ENCODE assay signal across 35 mouse cellular contexts in the genomic region with DNA sequence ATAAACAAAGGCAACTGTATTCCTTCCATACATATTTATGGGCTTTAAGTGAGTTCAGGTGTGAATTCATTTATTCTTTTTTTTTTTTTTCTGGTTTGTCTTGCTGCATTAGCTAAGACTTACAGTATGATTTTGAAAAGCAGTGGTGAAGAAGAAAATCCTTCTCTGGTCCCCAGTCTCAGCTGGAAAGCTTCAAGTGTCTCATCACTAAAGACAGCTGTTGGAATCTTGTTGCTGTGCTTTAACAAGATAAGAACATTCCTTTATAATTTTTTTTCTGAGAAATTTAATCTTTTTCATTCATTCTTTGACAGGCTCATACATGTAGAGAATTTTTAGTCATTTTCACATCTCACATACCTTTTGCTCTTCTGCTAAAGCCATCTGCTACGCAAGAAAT.
"Had no signal": no experiment of that assay in that cellular context is flagged by ENCODE, and none has a peak within 500 bp of the region (broad histone marks: within the 10 kb centered on the region; RNA-seq: fewer than 3 reads in every experiment).

No protein-coding gene starts in this region.

- H3K36me3 ChIP-seq: heart, embryonic 10.5 days; heart, embryonic 12.5 days; heart, embryonic 13.5 days; heart, embryonic 15.5 days; hindbrain, embryonic 10.5 days; hindbrain, embryonic 12.5 days; hindbrain, embryonic 13.5 days; hindbrain, embryonic 15.5 days; intestine, embryonic 15.5 days; kidney, embryonic 15.5 days had no signal

- H3K27ac ChIP-seq: heart, adult 2 months; heart, embryonic 10.5 days; heart, embryonic 13.5 days; heart, embryonic 15.5 days; hindbrain, embryonic 10.5 days; hindbrain, embryonic 12.5 days; hindbrain, embryonic 13.5 days; hindbrain, embryonic 14.5 days; hindbrain, embryonic 15.5 days; hindbrain, postnatal 0 days; intestine, embryonic 15.5 days; kidney, embryonic 15.5 days; kidney, postnatal 0 days; layer of hippocampus, adult 2 months had no signal

- H3K9me3 ChIP-seq: heart, embryonic 10.5 days; heart, embryonic 12.5 days; heart, embryonic 15.5 days; hindbrain, embryonic 10.5 days; hindbrain, embryonic 12.5 days; hindbrain, embryonic 13.5 days; hindbrain, embryonic 15.5 days; intestine, embryonic 15.5 days; kidney, embryonic 15.5 days had no signal

- H3K4me3 ChIP-seq: heart, adult 2 months; heart, embryonic 10.5 days; heart, embryonic 12.5 days; heart, embryonic 13.5 days; heart, embryonic 15.5 days; hindbrain, embryonic 10.5 days; hindbrain, embryonic 12.5 days; hindbrain, embryonic 13.5 days; hindbrain, embryonic 15.5 days; intestine, embryonic 15.5 days; kidney, embryonic 15.5 days; layer of hippocampus, adult 2 months had no signal

- ATAC-seq: hindbrain, embryonic 16.5 days; hindbrain, postnatal 0 days; inflammation-experienced regulatory T-cells, adult 6 months; intestine, embryonic 15.5 days; intestine, embryonic 16.5 days; intestine, postnatal 0 days had no signal

- H3K4me2 ChIP-seq: heart, embryonic 11.5 days; heart, embryonic 12.5 days; heart, embryonic 13.5 days; heart, embryonic 15.5 days; hindbrain, embryonic 12.5 days; hindbrain, embryonic 13.5 days; hindbrain, embryonic 14.5 days; hindbrain, embryonic 15.5 days; intestine, embryonic 15.5 days; kidney, embryonic 15.5 days had no signal

- H3K4me1 ChIP-seq: heart, embryonic 10.5 days; heart, embryonic 12.5 days; heart, embryonic 13.5 days; heart, embryonic 15.5 days; hindbrain, embryonic 10.5 days; hindbrain, embryonic 12.5 days; hindbrain, embryonic 13.5 days; hindbrain, embryonic 15.5 days; intestine, embryonic 15.5 days; kidney, embryonic 15.5 days had no signal

- H3K9ac ChIP-seq: heart, embryonic 12.5 days; heart, embryonic 13.5 days; heart, embryonic 15.5 days; hindbrain, embryonic 12.5 days; hindbrain, embryonic 13.5 days; hindbrain, embryonic 14.5 days; hindbrain, embryonic 15.5 days; intestine, embryonic 15.5 days; kidney, embryonic 15.5 days had no signal

- H3K27me3 ChIP-seq: heart, embryonic 12.5 days; heart, embryonic 13.5 days; heart, embryonic 15.5 days; hindbrain, embryonic 12.5 days; hindbrain, embryonic 13.5 days; hindbrain, embryonic 15.5 days; intestine, embryonic 15.5 days; kidney, embryonic 15.5 days had no signal

- DNase-seq: heart, adult 18-20 months; heart, adult 2 months; heart, postnatal 36 days; heart, postnatal 4 days; kidney, adult 11 months; kidney, adult 18-20 months; kidney, adult 2 months; kidney, adult 8-10 months; kidney, adult 9 months; kidney, postnatal 10 days; kidney, postnatal 14 days; kidney, postnatal 25 days; kidney, postnatal 36 days; kidney, postnatal 4 days; layer of hippocampus, adult 9-11 months; layer of hippocampus, postnatal 36 days had no signal
